19 mouse cellular contexts compared by ENCODE assay signal in the genomic region with DNA sequence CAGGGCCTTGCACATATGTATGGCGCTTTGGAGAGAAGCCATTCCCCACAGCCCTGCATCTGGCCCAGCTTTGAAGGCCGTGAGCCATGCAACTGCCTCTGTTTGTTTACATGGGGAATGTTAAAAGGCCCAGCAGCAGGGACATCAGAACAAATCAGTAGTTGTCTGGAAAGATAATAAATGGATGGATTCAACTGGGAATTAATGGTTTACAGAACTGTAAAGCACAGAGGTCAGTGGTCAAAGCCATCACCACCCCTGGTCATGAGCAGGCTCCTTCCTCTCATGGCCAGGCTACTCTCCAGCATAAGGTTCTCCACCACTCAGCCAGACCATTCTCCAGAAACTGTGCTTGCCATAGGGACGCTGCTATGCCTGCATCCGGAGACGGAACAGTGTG. TPM values are rescaled to one million over a fixed set of nuclear protein-coding genes. Genes with fewer than 3 reads are reported as not detected.
DNase-seq lines count a peak whose midpoint lies in the region; ATAC-seq lines count a peak whose summit lies in the region.
"Had no signal": no experiment of that assay in that cellular context is flagged by ENCODE, and none has a peak within 500 bp of the region (broad histone marks: within the 10 kb centered on the region; RNA-seq: fewer than 3 reads in every experiment).

No protein-coding gene starts in this region.

- H3K9me3 ChIP-seq in kidney, embryonic 14.5 days (ENCODE audit: control insufficient read depth, low read length): no peaks in the 10 kb centered on the region
- no peaks in the 10 kb centered on the region for H3K9me3 ChIP-seq in intestine, embryonic 15.5 days
- H3K9me3 ChIP-seq in kidney, embryonic 15.5 days (replicated peaks): no peaks in the 10 kb centered on the region
- H3K9me3 ChIP-seq in liver, embryonic 15.5 days (replicated peaks): no peaks in the 10 kb centered on the region
- H3K9me3 ChIP-seq: hindbrain, embryonic 15.5 days; limb, embryonic 13.5 days had no signal

- no peaks in the 10 kb centered on the region for H3K27me3 ChIP-seq in kidney, embryonic 14.5 days (ENCODE audit: control insufficient read depth, insufficient read depth, low read length)
- no peaks in the 10 kb centered on the region for H3K27me3 ChIP-seq in intestine, embryonic 15.5 days (replicated peaks)
- no peaks in the 10 kb centered on the region for H3K27me3 ChIP-seq in kidney, embryonic 15.5 days
- H3K27me3 ChIP-seq in liver, embryonic 15.5 days: no peaks in the 10 kb centered on the region
- H3K27me3 ChIP-seq: hindbrain, embryonic 15.5 days; limb, embryonic 13.5 days; Patski had no signal

- peaks cover 14% of the 10 kb centered on the region; the same call in 1 of the 2 replicates for H3K36me3 ChIP-seq in kidney, embryonic 14.5 days (ENCODE audit: control insufficient read depth, insufficient read depth, low read length)
- no peaks in the 10 kb centered on the region for H3K36me3 ChIP-seq in intestine, embryonic 15.5 days
- peaks cover 14% of the 10 kb centered on the region for H3K36me3 ChIP-seq in kidney, embryonic 15.5 days
- H3K36me3 ChIP-seq in liver, embryonic 15.5 days (replicated peaks): peaks cover 98% of the 10 kb centered on the region
- H3K36me3 ChIP-seq: hindbrain, embryonic 15.5 days had no signal

- WGBS in kidney, embryonic 14.5 days: 75% methylated on average over 5 of the region's 5 CpGs
- whole genome bisulfite sequencing in intestine, embryonic 15.5 days: 64% methylated on average over 5 of the region's 5 CpGs
- WGBS in kidney, embryonic 15.5 days: 83% methylated on average over 5 of the region's 5 CpGs
- 84% methylated on average over 5 of the region's 5 CpGs for WGBS in liver, embryonic 15.5 days (ENCODE audit: insufficient replicate concordance)

- no peak overlapping the region for H3K4me2 ChIP-seq in kidney, embryonic 14.5 days (replicated peaks; ENCODE audit: low read depth, low read length)
- peak overlapping the region; percentile 35 for H3K4me2 ChIP-seq in intestine, embryonic 15.5 days (replicated peaks)
- H3K4me2 ChIP-seq in kidney, embryonic 15.5 days: peak overlapping the region; percentile 28; the same call in 1 of the 2 replicates
- peak overlapping the region; percentile 29; the same call in 1 of the 2 replicates for H3K4me2 ChIP-seq in liver, embryonic 15.5 days
- H3K4me2 ChIP-seq: hindbrain, embryonic 15.5 days; limb, embryonic 13.5 days; midbrain, embryonic 11.5 days had no signal

- H3K4me3 ChIP-seq in kidney, embryonic 14.5 days (ENCODE audit: low read length): no peak overlapping the region
- no peak overlapping the region for H3K4me3 ChIP-seq in intestine, embryonic 15.5 days (replicated peaks)
- H3K4me3 ChIP-seq in kidney, embryonic 15.5 days (replicated peaks): no peak overlapping the region
- no peak overlapping the region for H3K4me3 ChIP-seq in liver, embryonic 15.5 days (replicated peaks)
- H3K4me3 ChIP-seq: gastrocnemius, adult 2 months; hindbrain, embryonic 15.5 days; limb, embryonic 13.5 days had no signal

- ATAC-seq in kidney, embryonic 14.5 days (ENCODE audit: low FRiP score, low TSS enrichment): no peak
- ATAC-seq in intestine, embryonic 15.5 days: no peak
- ATAC-seq in kidney, embryonic 15.5 days (replicated peaks; ENCODE audit: low FRiP score): no peak
- ATAC-seq in liver, embryonic 15.5 days (ENCODE audit: insufficient read depth): no peak
- ATAC-seq in frontal cortex, adult (ENCODE audit: low TSS enrichment): no peak
- ATAC-seq: activated CD4-positive, CD25-positive, alpha-beta regulatory T cell, adult 4 months; forebrain, embryonic 16.5 days; Patski had no signal

- DNase-seq in kidney, adult 18-20 months: peak; percentile 54
- DNase-seq in heart, adult 9 months (ENCODE audit: low spot score in 2 of 2): no peak
- DNase-seq: adrenal gland, postnatal 25 days; cerebellum, adult 18-20 months; gastrocnemius, adult 2 months; lung, postnatal 36 days; spleen, adult 18-20 months; thymus, adult 2 months had no signal

- H3K4me1 ChIP-seq in kidney, embryonic 14.5 days (ENCODE audit: control insufficient read depth, insufficient read depth, low read length): peaks cover 69% of the 10 kb centered on the region
- H3K4me1 ChIP-seq in intestine, embryonic 15.5 days (replicated peaks): peaks cover 72% of the 10 kb centered on the region
- peaks cover 99% of the 10 kb centered on the region for H3K4me1 ChIP-seq in kidney, embryonic 15.5 days
- H3K4me1 ChIP-seq in liver, embryonic 15.5 days (replicated peaks): peaks cover 98% of the 10 kb centered on the region

- no peak overlapping the region for H3K27ac ChIP-seq in kidney, embryonic 14.5 days (ENCODE audit: low read depth, low read length)
- H3K27ac ChIP-seq in intestine, embryonic 15.5 days: peak overlapping the region; percentile 71
- H3K27ac ChIP-seq in kidney, embryonic 15.5 days: peak overlapping the region; percentile 77
- H3K27ac ChIP-seq in liver, embryonic 15.5 days (replicated peaks): peak overlapping the region; percentile 87
- H3K27ac ChIP-seq: hindbrain, embryonic 15.5 days; limb, embryonic 13.5 days had no signal

- H3K9ac ChIP-seq in kidney, embryonic 14.5 days (ENCODE audit: low read depth, low read length): no peak overlapping the region
- H3K9ac ChIP-seq in intestine, embryonic 15.5 days: no peak overlapping the region
- no peak overlapping the region for H3K9ac ChIP-seq in kidney, embryonic 15.5 days
- H3K9ac ChIP-seq in liver, embryonic 15.5 days: no peak overlapping the region
- H3K9ac ChIP-seq: hindbrain, embryonic 15.5 days; limb, embryonic 13.5 days had no signal

RNA-seq across cellular contexts. Expression of a gene that starts 7.5 kb away (rescaled TPM):
- 8.9 and 10.1 TPM in 2 replicates for polyA plus RNA-seq in kidney, embryonic 14.5 days (2014; fragmentation: Nextera tagmentation; extraction: Ambion mirVana)
- 10.6 TPM in 2 replicates for polyA plus RNA-seq in intestine, embryonic 15.5 days (2015; fragmentation: Nextera tagmentation; extraction: Ambion mirVana)
- polyA plus RNA-seq in kidney, embryonic 15.5 days (2015; fragmentation: Nextera tagmentation; extraction: Ambion mirVana): 7.2 and 7.5 TPM in 2 replicates
- 13.2 and 17.4 TPM in 2 replicates for polyA plus RNA-seq in liver, embryonic 15.5 days (2015; fragmentation: Nextera tagmentation; extraction: Ambion mirVana)
